Mouse (Mus musculus) spleen, adult 2 months (tissue): Measurements from ENCODE around the gene Acad12.

ENCODE experiments used
- CTCF ChIP-seq: fragments of 200-500 bp; IDR thresholded peaks from 2 replicates; pipeline ENCODE4 v1.5.1; 2011; ENCODE audit warnings: mild to moderate bottlenecking, inconsistent platforms; ENCODE audit not compliant: insufficient read depth, insufficient read length, insufficient replicate concordance; ENCODE audit errors: extremely low read depth
- POLR2A ChIP-seq: fragments of 200-500 bp; IDR thresholded peaks from 2 replicates; pipeline ENCODE4 v1.6.1; 2011; ENCODE audit warnings: low read depth, low read length, inconsistent platforms

GRCm38 (mm10) chr5:121654526-121654925, 35.8 kb upstream of the Acad12 start:
- TF ChIP-seq CTCF: no peak
- TF ChIP-seq POLR2A: no peak
